Mouse (Mus musculus) midbrain, embryonic 14.5 days (tissue): ENCODE results near the gene Gm11444. TPM values are rescaled to one million over a fixed set of nuclear protein-coding genes. Genes with fewer than 3 reads are reported as not detected.

Source experiments
- ATAC-seq: fragments of 200-750 bp; cut with Nextera tagmentation; 2 replicates; pipeline ENCODE4 v1.8.0; 2017; ENCODE audit warnings: moderate number of reproducible peaks, moderate library complexity; ENCODE audit not compliant: low FRiP score, low TSS enrichment
- DNase-seq: peaks from one replicate; pipeline ENCODE4 v3.0.0-alpha.2; 2015
- H3K27ac ChIP-seq: fragments of 300-500 bp; sonication (generic); replicated peaks from 2 replicates; pipeline ENCODE4 v1.5.1; 2014; ENCODE audit warnings: mild to moderate bottlenecking, low read depth, low read length, moderate library complexity
- H3K27me3 ChIP-seq: fragments of 300-500 bp; sonication (generic); 2 replicates; pipeline ENCODE4 v1.6.1; 2014; ENCODE audit warnings: low read length, control low read depth, mixed read lengths; ENCODE audit not compliant: control insufficient read depth, insufficient read depth
- H3K36me3 ChIP-seq: fragments of 300-500 bp; sonication (generic); 2 replicates; pipeline ENCODE4 v1.6.1; 2014; ENCODE audit warnings: low read length, control low read depth; ENCODE audit not compliant: control insufficient read depth, insufficient read depth
- H3K4me1 ChIP-seq: fragments of 300-500 bp; sonication (generic); 2 replicates; pipeline ENCODE4 v1.6.1; 2014; ENCODE audit warnings: mild to moderate bottlenecking, antibody characterized with exemption, low read length, control low read depth; ENCODE audit not compliant: control insufficient read depth, insufficient read depth
- H3K4me2 ChIP-seq: fragments of 300-500 bp; sonication (generic); 2 replicates; pipeline ENCODE4 v1.6.1; 2014; ENCODE audit warnings: mild to moderate bottlenecking, low read length, moderate library complexity
- H3K4me3 ChIP-seq: fragments of 300-500 bp; sonication (generic); replicated peaks from 2 replicates; pipeline ENCODE4 v1.5.1; 2014; ENCODE audit warnings: low read depth, low read length
- H3K9ac ChIP-seq: fragments of 300-500 bp; sonication (generic); replicated peaks from 2 replicates; pipeline ENCODE4 v1.6.1; 2014; ENCODE audit warnings: mild to moderate bottlenecking, low read length, moderate library complexity
- H3K9me3 ChIP-seq: fragments of 300-500 bp; sonication (generic); 2 replicates; pipeline ENCODE4 v1.6.1; 2016; ENCODE audit warnings: low read length, control low read depth, mixed read lengths; ENCODE audit not compliant: control insufficient read depth
- WGBS: fragments of 180-500 bp; shearing (Covaris S2); extraction: QIAGEN DNeasy Blood & Tissue Kit; methylation state at CpG from one replicate; pipeline ENCODE4 v1.1.7; 2014; 5-methylcytosine and 5-hydroxymethylcytosine counted together
- polyA plus RNA-seq: library from polyadenylated mRNA; unstranded; fragments of >200 nt; fragmentation: Nextera tagmentation; extraction: Ambion mirVana; gene quantifications from 2 replicates; pipeline ENCODE4 v1.2.1, GENCODE M21; 2014

The Gm11444 gene
- polyA plus RNA-seq, 1 experiment from 2014 or later: not detected

DNA sequence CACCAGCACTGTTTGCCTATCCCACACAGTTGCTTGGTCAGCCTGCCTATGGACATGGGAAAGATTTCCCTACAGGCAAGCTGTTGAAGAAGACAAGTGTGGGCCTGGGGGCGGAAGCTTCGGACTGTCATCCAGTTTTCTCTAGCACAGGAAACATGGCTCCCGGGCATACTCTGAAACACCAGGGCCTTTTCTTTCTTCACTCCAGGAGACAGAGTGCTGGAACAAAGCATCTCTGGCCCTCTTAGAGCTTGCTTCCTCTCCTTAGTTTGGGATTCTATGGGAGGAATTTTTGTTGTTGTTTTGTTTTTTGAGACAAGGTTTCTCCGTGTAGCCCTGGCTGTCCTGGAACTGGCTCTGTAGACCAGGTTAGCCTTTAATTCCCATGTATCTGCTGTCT lies 34.4 kb upstream of the Gm11444 start:
- H3K27me3 ChIP-seq: peaks cover 58% of the 10 kb centered on the region
- H3K4me2 ChIP-seq: no peak overlapping the region

GRCm38 (mm10) chr11:85876059-85876788 lies 26.1 kb upstream of the Gm11444 start:
- Histone ChIP-seq H3K36me3 (no peaks in the 10 kb centered on the region), H3K4me1 (no peaks in the 10 kb centered on the region), H3K27ac (no peak overlapping the region), H3K4me3 (no peak overlapping the region), H3K27me3 (no peaks in the 10 kb centered on the region; the same call in 1 of the 2 replicates), H3K9me3 (no peaks in the 10 kb centered on the region), H3K9ac (no peak overlapping the region), H3K4me2 (no peak overlapping the region)
- ATAC-seq (no peak), DNase-seq (no peak)
- WGBS: 61% methylated on average over 24 of the region's 24 CpGs

More for the DNA sequence above, 34.4 kb upstream of the Gm11444 start:
- Histone ChIP-seq H3K9ac (no peak overlapping the region), H3K4me3 (no peak overlapping the region), H3K27ac (no peak overlapping the region), H3K9me3 (no peaks in the 10 kb centered on the region), H3K36me3 (no peaks in the 10 kb centered on the region), H3K4me1 (no peaks in the 10 kb centered on the region)
- WGBS: 45% methylated on average over 4 of the region's 4 CpGs
- ATAC-seq (no peak), DNase-seq (no peak)

- no peak for DNase-seq
These were observed 14.2 kb upstream of the Gm11444 start for GRCm38 (mm10) chr11:85864363-85864762.

GRCm38 (mm10) chr11:85857997-85858698 lies 8.0 kb upstream of the Gm11444 start:
- 2% methylated on average over 6 of the region's 6 CpGs for WGBS
- H3K9ac ChIP-seq: no peak overlapping the region
- ATAC-seq (no peak), DNase-seq (peak; percentile 49)
- H3K36me3 ChIP-seq: no peaks in the 10 kb centered on the region
- H3K4me1 ChIP-seq: no peaks in the 10 kb centered on the region
- no peaks in the 10 kb centered on the region for H3K9me3 ChIP-seq
- no peak overlapping the region for H3K4me3 ChIP-seq
- no peak overlapping the region for H3K27ac ChIP-seq
- no peaks in the 10 kb centered on the region for H3K27me3 ChIP-seq
- no peak overlapping the region for H3K4me2 ChIP-seq

More at GRCm38 (mm10) chr11:85864363-85864762, 14.2 kb upstream of the Gm11444 start:
- no peak overlapping the region for H3K4me3 ChIP-seq
- no peaks in the 10 kb centered on the region for H3K9me3 ChIP-seq
- ATAC-seq: no peak
- H3K36me3 ChIP-seq: no peaks in the 10 kb centered on the region
- H3K27ac ChIP-seq: no peak overlapping the region
- no peaks in the 10 kb centered on the region for H3K27me3 ChIP-seq
- WGBS: 41% methylated on average over 7 of the region's 7 CpGs
- no peak overlapping the region for H3K4me2 ChIP-seq
- no peaks in the 10 kb centered on the region for H3K4me1 ChIP-seq
- no peak overlapping the region for H3K9ac ChIP-seq

DNA sequence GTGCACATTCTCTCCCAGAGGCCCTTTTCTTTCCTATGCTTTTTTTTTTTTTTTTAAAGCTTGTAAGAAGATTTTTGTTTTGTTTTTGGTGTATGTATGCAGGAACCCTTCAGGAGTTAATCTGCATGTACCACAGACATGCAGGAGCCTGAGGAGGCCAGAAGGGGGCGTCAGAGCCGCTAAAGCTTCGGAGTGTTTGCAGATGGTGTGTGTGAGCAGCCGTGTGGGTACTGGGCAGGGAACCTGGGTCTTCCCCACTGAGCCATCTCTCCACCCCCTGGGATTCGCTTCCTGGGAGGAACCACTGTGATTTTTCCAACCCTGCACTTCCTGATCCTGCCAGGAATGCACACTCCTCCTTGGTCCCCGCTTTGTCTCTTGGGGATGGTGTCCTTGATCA lies 625 bp upstream of the Gm11444 start:
- H3K36me3 ChIP-seq: no peaks in the 10 kb centered on the region
- no peak overlapping the region for H3K4me3 ChIP-seq
- H3K4me2 ChIP-seq: no peak overlapping the region
- H3K27ac ChIP-seq: no peak overlapping the region
- no peaks in the 10 kb centered on the region for H3K4me1 ChIP-seq
- H3K9me3 ChIP-seq: no peaks in the 10 kb centered on the region
- no peak overlapping the region for H3K9ac ChIP-seq
- ATAC-seq: no peak
- 0 out of 2 replicates have a peak, but pooled peaks cover under 1% of the 10 kb centered on the region for H3K27me3 ChIP-seq
- DNase-seq: no peak
- WGBS: 41% methylated on average over 6 of the region's 6 CpGs

DNA sequence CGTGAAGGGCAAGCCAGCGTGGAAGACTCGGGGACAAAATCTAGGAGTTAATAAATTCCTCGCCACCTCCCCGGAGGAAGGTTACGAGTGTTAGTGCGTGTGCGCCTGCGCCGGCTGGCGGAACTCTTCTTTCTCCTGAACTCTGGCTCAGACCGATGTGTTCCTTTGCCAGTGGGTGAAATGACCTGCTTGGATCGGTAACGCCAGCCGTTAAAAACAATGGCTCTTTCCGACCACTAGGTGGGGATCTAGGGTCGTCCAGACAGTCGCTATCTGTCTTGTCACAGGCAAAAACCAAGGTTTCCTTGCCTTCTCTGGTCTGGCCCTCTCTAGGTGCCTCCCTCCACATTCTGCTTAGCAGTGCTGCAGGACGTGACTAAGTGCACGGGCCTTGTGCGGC lies 1.1 kb downstream of the Gm11444 start:
- Histone ChIP-seq H3K27me3 (peaks cover 17% of the 10 kb centered on the region), H3K27ac (no peak overlapping the region), H3K4me3 (peak overlapping the region; percentile 27), H3K4me2 (peak overlapping the region; percentile 55), H3K36me3 (no peaks in the 10 kb centered on the region), H3K9me3 (no peaks in the 10 kb centered on the region), H3K9ac (no peak overlapping the region), H3K4me1 (peaks cover 7% of the 10 kb centered on the region; the same call in 1 of the 2 replicates)
- DNase-seq: peak; percentile 92
- ATAC-seq: peak; percentile 50; the same call in 1 of the 2 replicates
- WGBS: under 1% methylated on average over 21 of the region's 21 CpGs

- no peak for DNase-seq
These were observed 3.6 kb downstream of the Gm11444 start for GRCm38 (mm10) chr11:85846509-85846908.

GRCm38 (mm10) chr11:85845921-85846320 lies 4.2 kb downstream of the Gm11444 start:
- Histone ChIP-seq H3K4me3 (no peak overlapping the region), H3K4me2 (no peak overlapping the region), H3K4me1 (peaks cover 13% of the 10 kb centered on the region; the same call in 1 of the 2 replicates), H3K9me3 (no peaks in the 10 kb centered on the region), H3K27ac (no peak overlapping the region), H3K36me3 (no peaks in the 10 kb centered on the region), H3K27me3 (peaks cover 48% of the 10 kb centered on the region), H3K9ac (no peak overlapping the region)
- no peak for ATAC-seq
- 50% methylated on average over 5 of the region's 5 CpGs for WGBS
- DNase-seq: no peak

More at GRCm38 (mm10) chr11:85846509-85846908, 3.6 kb downstream of the Gm11444 start:
- ATAC-seq: no peak
- Histone ChIP-seq H3K4me3 (no peak overlapping the region), H3K27ac (no peak overlapping the region), H3K4me1 (peaks cover 13% of the 10 kb centered on the region; the same call in 1 of the 2 replicates), H3K4me2 (no peak overlapping the region), H3K36me3 (no peaks in the 10 kb centered on the region), H3K9me3 (no peaks in the 10 kb centered on the region), H3K9ac (no peak overlapping the region), H3K27me3 (peaks cover 43% of the 10 kb centered on the region)
- 71% methylated on average over 4 of the region's 4 CpGs for WGBS
